Mouse (Mus musculus): ENCODE measurements at regions not wholly inside any gene's neighbourhood (a gene's known extent, or its start where the extent isn't known, plus 50 kb on each side); places are given as distances from the start of the nearest gene placed in this dataset.
"Not testable (repeated sequence)": the region's sequence is repeated elsewhere in the genome, so short reads cannot be mapped to it uniquely, and the experiment has no call there.

DNA sequence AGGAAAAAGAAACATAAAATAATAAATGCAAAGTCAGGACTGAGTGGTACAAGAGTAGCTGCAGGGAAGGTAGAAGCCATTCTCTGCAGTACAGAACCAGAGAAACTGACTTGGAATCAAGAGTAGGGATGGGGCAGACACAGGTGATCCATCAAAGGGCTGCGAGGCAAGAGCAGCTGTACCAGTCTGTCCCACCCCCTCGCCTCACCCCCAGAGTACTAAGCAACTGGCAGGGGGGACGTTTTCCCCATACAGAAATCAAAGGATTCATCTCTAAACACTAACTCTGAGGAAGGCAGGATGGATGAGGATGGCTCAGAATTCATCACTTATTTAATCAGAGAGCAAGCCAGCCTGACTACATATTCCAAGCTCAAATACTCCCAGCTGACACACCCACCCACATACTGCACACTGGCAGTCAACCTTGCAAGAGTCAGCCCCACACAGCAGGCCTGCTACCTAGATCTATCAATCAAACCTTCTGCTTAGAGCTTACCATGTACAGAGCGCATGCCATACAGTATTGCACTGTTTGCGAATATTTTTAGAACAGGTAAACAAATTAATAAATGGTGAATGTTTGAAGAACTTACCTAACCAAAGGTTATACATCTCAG, 180.5 kb upstream of the Plcz1 start:
- Histone ChIP-seq H3K27ac (ENCODE audit: low read length) (no peak overlapping the region), H3K27me3 (replicated peaks; ENCODE audit: control insufficient read depth, insufficient read depth, low read length) (no peaks in the 10 kb centered on the region), H3K36me3 (ENCODE audit: control insufficient read depth, insufficient read depth) (no peaks in the 10 kb centered on the region), H3K4me2 (ENCODE audit: low read length) (no peak overlapping the region), H3K4me3 (replicated peaks; ENCODE audit: low read length) (no peak overlapping the region), H3K9ac (replicated peaks; ENCODE audit: low read depth, low read length) (no peak overlapping the region), H3K9me3 (ENCODE audit: control insufficient read depth, low read length) (no peaks in the 10 kb centered on the region), H3K4me1 (replicated peaks; ENCODE audit: control insufficient read depth, insufficient read depth, low read length) (peaks cover 5% of the 10 kb centered on the region; the same call in 1 of the 2 replicates)
- WGBS: 76% methylated on average over 5 of the region's 5 CpGs
- ATAC-seq: peak; percentile 40; the same call in 1 of the 2 replicates

DNA sequence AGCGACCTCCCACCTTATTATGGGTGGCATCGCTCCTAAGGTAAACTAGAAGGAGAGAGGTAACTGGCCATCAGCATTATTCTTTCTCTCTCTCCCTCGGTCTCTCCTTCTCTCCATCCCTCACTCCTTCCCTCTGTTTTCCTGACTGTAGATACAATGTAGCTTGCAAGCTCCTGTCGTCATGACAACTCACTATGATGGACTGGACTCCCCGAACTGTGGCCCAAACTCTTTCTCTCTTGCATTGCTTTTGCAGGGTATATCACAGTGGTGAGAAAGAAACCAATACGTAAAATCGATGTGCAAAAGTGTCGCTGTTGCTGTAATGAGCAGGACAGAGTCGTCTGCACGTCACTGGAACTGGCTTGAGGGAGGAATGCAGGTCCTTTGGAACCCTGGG, 177.5 kb upstream of the Plcz1 start:
- Histone ChIP-seq H3K4me1 (replicated peaks; ENCODE audit: control insufficient read depth, insufficient read depth, low read length) (peaks cover 5% of the 10 kb centered on the region; the same call in 1 of the 2 replicates), H3K36me3 (ENCODE audit: control insufficient read depth, insufficient read depth) (no peaks in the 10 kb centered on the region), H3K9me3 (ENCODE audit: control insufficient read depth, low read length) (no peaks in the 10 kb centered on the region), H3K4me3 (replicated peaks; ENCODE audit: low read length) (no peak overlapping the region), H3K4me2 (ENCODE audit: low read length) (no peak overlapping the region), H3K27me3 (replicated peaks; ENCODE audit: control insufficient read depth, insufficient read depth, low read length) (no peaks in the 10 kb centered on the region), H3K9ac (replicated peaks; ENCODE audit: low read depth, low read length) (no peak overlapping the region), H3K27ac (ENCODE audit: low read length) (no peak overlapping the region)
- 80% methylated on average over 10 of the region's 10 CpGs for WGBS
- no peak for ATAC-seq

DNA sequence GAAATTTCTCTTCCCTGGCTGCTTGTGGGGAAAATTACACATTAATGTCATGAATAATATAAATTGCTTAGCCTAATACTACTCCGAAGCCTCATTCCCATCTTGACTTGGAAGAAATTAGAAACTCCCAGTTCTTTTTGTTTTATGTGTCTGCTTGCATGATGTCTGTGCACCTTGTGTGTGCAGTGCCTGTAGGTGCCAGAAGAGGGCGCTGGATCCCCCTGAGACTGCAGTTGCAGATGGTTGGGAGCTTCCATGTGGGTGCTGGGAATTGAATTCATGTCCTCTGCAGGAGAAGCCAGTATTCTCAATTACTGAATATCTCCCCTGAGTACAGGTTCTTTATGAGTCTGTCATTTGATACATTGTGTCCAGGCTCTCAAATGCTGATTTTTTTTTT, 171.1 kb upstream of the Plcz1 start:
- no peak overlapping the region for H3K4me2 ChIP-seq (ENCODE audit: low read length)
- H3K4me1 ChIP-seq (replicated peaks; ENCODE audit: control insufficient read depth, insufficient read depth, low read length): no peaks in the 10 kb centered on the region
- WGBS: 61% methylated on average over 2 of the region's 2 CpGs
- no peak overlapping the region for H3K4me3 ChIP-seq (replicated peaks; ENCODE audit: low read length)
- no peak overlapping the region for H3K27ac ChIP-seq (ENCODE audit: low read length)
- no peaks in the 10 kb centered on the region for H3K9me3 ChIP-seq (ENCODE audit: control insufficient read depth, low read length)
- H3K9ac ChIP-seq (replicated peaks; ENCODE audit: low read depth, low read length): no peak overlapping the region
- H3K27me3 ChIP-seq (replicated peaks; ENCODE audit: control insufficient read depth, insufficient read depth, low read length): no peaks in the 10 kb centered on the region
- no peak for ATAC-seq
- H3K36me3 ChIP-seq (ENCODE audit: control insufficient read depth, insufficient read depth): no peaks in the 10 kb centered on the region

DNA sequence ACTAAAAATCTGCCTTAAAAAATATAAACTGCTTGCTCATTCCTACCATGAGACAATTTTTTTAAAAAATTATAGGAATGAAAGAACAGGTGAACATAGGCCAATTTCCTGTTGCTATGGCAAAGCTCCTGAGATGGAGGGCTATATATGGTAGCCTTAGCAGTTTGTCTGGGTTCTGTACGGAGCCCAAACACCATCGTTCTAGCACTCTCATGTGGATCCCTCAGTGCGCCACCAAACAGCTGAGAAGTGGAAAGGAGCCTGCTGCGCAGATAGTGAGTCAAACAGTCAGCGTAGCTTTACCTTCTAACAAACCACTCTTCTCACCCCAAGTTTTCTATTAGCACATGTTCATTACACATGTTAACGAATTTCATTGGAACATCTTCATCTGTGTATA, 168.9 kb upstream of the Plcz1 start:
- no peak overlapping the region for H3K27ac ChIP-seq (ENCODE audit: low read length)
- H3K36me3 ChIP-seq (ENCODE audit: control insufficient read depth, insufficient read depth): no peaks in the 10 kb centered on the region
- H3K9ac ChIP-seq (replicated peaks; ENCODE audit: low read depth, low read length): no peak overlapping the region
- no peak overlapping the region for H3K4me2 ChIP-seq (ENCODE audit: low read length)
- no peaks in the 10 kb centered on the region for H3K9me3 ChIP-seq (ENCODE audit: control insufficient read depth, low read length)
- WGBS: 88% methylated on average over 6 of the region's 6 CpGs
- H3K4me3 ChIP-seq (replicated peaks; ENCODE audit: low read length): no peak overlapping the region
- no peaks in the 10 kb centered on the region for H3K27me3 ChIP-seq (replicated peaks; ENCODE audit: control insufficient read depth, insufficient read depth, low read length)
- no peaks in the 10 kb centered on the region for H3K4me1 ChIP-seq (replicated peaks; ENCODE audit: control insufficient read depth, insufficient read depth, low read length)
- no peak for ATAC-seq

DNA sequence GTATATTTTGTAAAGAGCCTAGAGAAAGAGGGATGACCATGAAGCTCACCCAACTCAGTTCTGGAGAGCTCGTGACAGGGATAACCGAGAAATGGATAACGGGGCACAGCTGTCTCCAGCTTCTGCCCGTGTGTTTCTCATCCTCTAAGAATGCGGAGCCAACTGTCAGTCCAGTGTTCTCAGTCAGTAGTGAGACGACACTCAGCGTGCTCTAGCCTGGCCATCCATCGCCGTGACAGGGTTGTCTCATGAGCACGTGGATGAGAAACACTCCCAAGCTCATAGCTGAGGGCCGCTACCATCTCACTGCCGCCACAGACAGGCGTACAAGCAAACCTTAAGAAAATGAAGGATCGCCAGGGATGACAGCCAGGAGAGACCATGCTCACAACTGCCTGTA, 167.8 kb upstream of the Plcz1 start:
- Histone ChIP-seq H3K4me1 (replicated peaks; ENCODE audit: control insufficient read depth, insufficient read depth, low read length) (no peaks in the 10 kb centered on the region), H3K4me3 (replicated peaks; ENCODE audit: low read length) (no peak overlapping the region), H3K9me3 (ENCODE audit: control insufficient read depth, low read length) (no peaks in the 10 kb centered on the region), H3K4me2 (ENCODE audit: low read length) (no peak overlapping the region), H3K27ac (ENCODE audit: low read length) (no peak overlapping the region), H3K9ac (replicated peaks; ENCODE audit: low read depth, low read length) (no peak overlapping the region), H3K36me3 (ENCODE audit: control insufficient read depth, insufficient read depth) (no peaks in the 10 kb centered on the region), H3K27me3 (replicated peaks; ENCODE audit: control insufficient read depth, insufficient read depth, low read length) (no peaks in the 10 kb centered on the region)
- 89% methylated on average over 14 of the region's 14 CpGs for WGBS
- ATAC-seq: no peak

DNA sequence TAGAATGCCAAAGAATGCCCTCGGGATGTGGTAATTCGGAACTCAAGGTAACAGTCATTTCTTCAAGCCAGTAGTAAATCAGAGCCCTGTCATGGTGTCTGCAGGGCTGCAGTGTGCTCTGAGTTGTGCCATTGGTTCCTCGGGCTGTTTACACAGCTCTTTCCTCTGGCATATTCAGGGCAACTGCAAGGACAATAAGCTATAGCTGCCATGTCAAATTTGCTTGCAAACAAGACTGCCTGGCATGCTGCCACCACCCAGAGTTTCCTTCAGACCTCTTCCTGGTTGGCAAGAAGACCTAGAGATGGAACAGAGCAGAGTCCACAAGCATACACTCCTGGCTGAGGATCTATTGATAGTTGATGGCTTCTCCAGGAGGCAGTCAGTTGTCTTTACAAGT, 167.1 kb upstream of the Plcz1 start:
- Histone ChIP-seq H3K27me3 (replicated peaks; ENCODE audit: control insufficient read depth, insufficient read depth, low read length) (no peaks in the 10 kb centered on the region), H3K4me3 (replicated peaks; ENCODE audit: low read length) (no peak overlapping the region), H3K36me3 (ENCODE audit: control insufficient read depth, insufficient read depth) (no peaks in the 10 kb centered on the region), H3K9ac (replicated peaks; ENCODE audit: low read depth, low read length) (no peak overlapping the region), H3K27ac (ENCODE audit: low read length) (no peak overlapping the region), H3K9me3 (ENCODE audit: control insufficient read depth, low read length) (no peaks in the 10 kb centered on the region), H3K4me1 (replicated peaks; ENCODE audit: control insufficient read depth, insufficient read depth, low read length) (no peaks in the 10 kb centered on the region), H3K4me2 (ENCODE audit: low read length) (no peak overlapping the region)
- no peak for ATAC-seq
- 72% methylated on average over 3 of the region's 3 CpGs for WGBS

DNA sequence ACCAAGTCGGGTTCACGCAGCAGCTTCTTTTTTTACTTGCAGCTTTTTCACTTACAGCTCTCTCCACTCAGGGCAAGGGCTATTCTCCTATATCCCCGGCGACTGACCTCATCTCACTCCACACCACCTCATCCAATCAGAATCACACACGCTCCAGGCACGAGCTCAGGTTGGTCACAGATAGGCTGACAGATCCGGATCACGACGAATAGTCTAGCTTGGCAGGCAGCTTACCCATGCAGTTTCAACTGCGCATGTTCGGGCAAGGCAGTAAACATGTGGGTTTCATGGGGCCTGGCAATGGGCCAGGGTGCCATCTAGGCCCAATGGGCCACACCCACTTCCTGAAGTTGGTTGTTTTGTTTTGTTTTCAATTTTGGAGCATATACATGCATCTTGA, 165.4 kb upstream of the Plcz1 start:
- 93% methylated on average over 11 of the region's 11 CpGs for WGBS
- ATAC-seq; H3K27ac ChIP-seq (ENCODE audit: low read length); H3K27me3 ChIP-seq (replicated peaks; ENCODE audit: control insufficient read depth, insufficient read depth, low read length); H3K4me3 ChIP-seq (replicated peaks; ENCODE audit: low read length); H3K9ac ChIP-seq (replicated peaks; ENCODE audit: low read depth, low read length); H3K36me3 ChIP-seq (ENCODE audit: control insufficient read depth, insufficient read depth); H3K9me3 ChIP-seq (ENCODE audit: control insufficient read depth, low read length); H3K4me2 ChIP-seq (ENCODE audit: low read length); H3K4me1 ChIP-seq (replicated peaks; ENCODE audit: control insufficient read depth, insufficient read depth, low read length): not testable (repeated sequence)

DNA sequence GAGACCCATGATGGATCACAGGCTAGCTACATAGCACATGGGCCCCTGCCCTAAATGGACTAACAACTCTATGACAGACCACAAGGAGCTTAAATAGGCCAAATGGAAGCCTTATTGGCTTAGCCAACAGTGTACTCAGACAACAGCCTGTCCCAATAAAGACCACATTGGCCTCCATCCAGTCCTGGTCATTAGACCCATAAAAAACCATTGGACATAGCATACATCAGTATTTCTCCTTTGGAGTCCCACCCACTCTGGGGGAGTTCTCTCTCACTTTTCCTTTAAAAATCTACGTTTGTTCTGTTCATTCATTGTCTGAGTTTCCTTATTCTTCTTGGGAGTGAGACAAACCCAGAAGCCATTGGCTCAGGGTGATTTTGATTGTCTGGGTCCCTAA, 160.1 kb upstream of the Plcz1 start:
- H3K27me3 ChIP-seq (replicated peaks; ENCODE audit: control insufficient read depth, insufficient read depth, low read length): no peaks in the 10 kb centered on the region
- no peaks in the 10 kb centered on the region for H3K4me1 ChIP-seq (replicated peaks; ENCODE audit: control insufficient read depth, insufficient read depth, low read length)
- H3K27ac ChIP-seq (ENCODE audit: low read length): no peak overlapping the region
- WGBS: 58% methylated on average over 1 of the region's 1 CpGs
- H3K4me3 ChIP-seq (replicated peaks; ENCODE audit: low read length): no peak overlapping the region
- H3K4me2 ChIP-seq (ENCODE audit: low read length): no peak overlapping the region
- no peaks in the 10 kb centered on the region for H3K9me3 ChIP-seq (ENCODE audit: control insufficient read depth, low read length)
- no peak overlapping the region for H3K9ac ChIP-seq (replicated peaks; ENCODE audit: low read depth, low read length)
- ATAC-seq: no peak
- no peaks in the 10 kb centered on the region for H3K36me3 ChIP-seq (ENCODE audit: control insufficient read depth, insufficient read depth)

DNA sequence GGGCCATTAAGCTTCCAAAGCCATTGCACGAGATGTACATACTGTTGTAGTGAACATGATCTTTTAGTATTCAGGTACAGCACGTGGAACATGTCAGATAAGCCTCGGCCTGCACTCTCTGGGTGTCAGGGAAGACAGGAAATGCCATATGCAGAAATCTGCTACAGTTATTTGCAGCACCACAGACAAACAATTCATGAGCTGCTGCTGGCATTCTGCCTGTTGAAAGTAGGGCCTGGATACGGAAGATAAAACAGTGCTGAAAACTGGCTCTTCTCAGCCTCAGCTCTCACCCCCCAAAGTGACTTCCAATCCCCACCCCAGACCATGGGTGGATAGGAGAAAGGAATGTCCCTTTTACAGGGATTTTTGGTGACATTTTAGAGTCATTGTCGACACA, 159.1 kb upstream of the Plcz1 start:
- ATAC-seq: no peak
- 78% methylated on average over 5 of the region's 5 CpGs for WGBS

DNA sequence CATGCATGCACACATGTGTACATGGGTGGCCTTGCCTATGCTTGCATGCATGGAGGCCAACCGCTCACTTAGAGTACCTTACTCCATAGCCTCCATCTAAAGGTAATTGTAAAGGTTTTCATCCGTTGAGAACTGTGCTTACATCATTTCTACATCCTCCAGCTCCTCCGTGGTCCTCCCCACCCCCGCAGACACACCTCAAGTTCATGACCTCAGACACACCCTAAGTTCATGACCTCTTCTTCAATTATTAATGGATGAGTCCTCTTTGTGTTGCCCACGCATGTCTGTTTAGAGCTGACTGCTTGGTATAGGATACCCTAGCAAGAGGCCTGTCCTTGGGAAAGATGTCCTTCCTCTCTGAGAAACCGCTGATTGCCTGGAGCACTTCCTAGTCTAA, 156.8 kb upstream of the Plcz1 start:
- H3K4me3 ChIP-seq (replicated peaks; ENCODE audit: low read length): no peak overlapping the region
- H3K36me3 ChIP-seq (ENCODE audit: control insufficient read depth, insufficient read depth): no peaks in the 10 kb centered on the region
- H3K9me3 ChIP-seq (ENCODE audit: control insufficient read depth, low read length): no peaks in the 10 kb centered on the region
- no peaks in the 10 kb centered on the region for H3K4me1 ChIP-seq (replicated peaks; ENCODE audit: control insufficient read depth, insufficient read depth, low read length)
- H3K27me3 ChIP-seq (replicated peaks; ENCODE audit: control insufficient read depth, insufficient read depth, low read length): no peaks in the 10 kb centered on the region
- H3K4me2 ChIP-seq (ENCODE audit: low read length): no peak overlapping the region
- no peak overlapping the region for H3K9ac ChIP-seq (replicated peaks; ENCODE audit: low read depth, low read length)
- no peak overlapping the region for H3K27ac ChIP-seq (ENCODE audit: low read length)
- no peak for ATAC-seq
- 93% methylated on average over 6 of the region's 6 CpGs for WGBS

More for the DNA sequence above, 159.1 kb upstream of the Plcz1 start:
- Histone ChIP-seq H3K9ac (replicated peaks; ENCODE audit: low read depth, low read length) (no peak overlapping the region), H3K27me3 (replicated peaks; ENCODE audit: control insufficient read depth, insufficient read depth, low read length) (no peaks in the 10 kb centered on the region), H3K4me3 (replicated peaks; ENCODE audit: low read length) (no peak overlapping the region), H3K9me3 (ENCODE audit: control insufficient read depth, low read length) (no peaks in the 10 kb centered on the region), H3K4me2 (ENCODE audit: low read length) (no peak overlapping the region), H3K4me1 (replicated peaks; ENCODE audit: control insufficient read depth, insufficient read depth, low read length) (no peaks in the 10 kb centered on the region), H3K36me3 (ENCODE audit: control insufficient read depth, insufficient read depth) (no peaks in the 10 kb centered on the region), H3K27ac (ENCODE audit: low read length) (no peak overlapping the region)
